Mouse (Mus musculus) adrenal gland, postnatal 10 days (tissue): ENCODE results near the gene Trp53bp2. TPM values are rescaled to one million over a fixed set of nuclear protein-coding genes. Genes with fewer than 3 reads are reported as not detected.
A peak's percentile ranks its signal among the peaks of the same experiment; 100 is the strongest.

Source experiments
- DNase-seq: peaks from one replicate; pipeline ENCODE4 v3.0.0; 2021; ENCODE audit warnings: mixed read lengths
- total RNA-seq, 2 experiments: library from RNA; stranded (reverse); gene quantifications; 2 replicates each; pipeline ENCODE4 v1.2.3; 2021

The Trp53bp2 gene
- total RNA-seq, 2 experiments from 2014 or later, result 21.2 to 21.9 TPM

DNA sequence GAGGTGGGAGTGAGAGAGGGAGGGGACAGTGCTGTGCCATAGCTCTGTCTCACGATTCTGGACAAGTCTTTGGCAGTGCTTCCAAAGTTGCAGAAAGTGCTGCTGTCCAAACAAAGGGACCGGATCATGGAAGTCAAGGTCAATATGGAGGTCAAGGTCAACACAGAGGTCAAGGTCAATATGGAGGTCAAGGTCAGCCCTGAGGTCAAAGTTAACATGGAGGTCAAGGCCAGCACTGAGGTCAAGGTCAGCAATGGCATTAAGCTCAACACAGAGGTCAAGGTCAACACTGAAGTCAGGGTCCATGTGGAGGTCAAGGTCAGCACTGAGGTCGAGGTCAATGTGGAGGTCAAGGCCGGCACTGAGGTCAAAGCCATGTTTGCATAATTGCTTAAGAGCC is 91.9 kb downstream of the Trp53bp2 start:
- DNase-seq, result no peak

DNA sequence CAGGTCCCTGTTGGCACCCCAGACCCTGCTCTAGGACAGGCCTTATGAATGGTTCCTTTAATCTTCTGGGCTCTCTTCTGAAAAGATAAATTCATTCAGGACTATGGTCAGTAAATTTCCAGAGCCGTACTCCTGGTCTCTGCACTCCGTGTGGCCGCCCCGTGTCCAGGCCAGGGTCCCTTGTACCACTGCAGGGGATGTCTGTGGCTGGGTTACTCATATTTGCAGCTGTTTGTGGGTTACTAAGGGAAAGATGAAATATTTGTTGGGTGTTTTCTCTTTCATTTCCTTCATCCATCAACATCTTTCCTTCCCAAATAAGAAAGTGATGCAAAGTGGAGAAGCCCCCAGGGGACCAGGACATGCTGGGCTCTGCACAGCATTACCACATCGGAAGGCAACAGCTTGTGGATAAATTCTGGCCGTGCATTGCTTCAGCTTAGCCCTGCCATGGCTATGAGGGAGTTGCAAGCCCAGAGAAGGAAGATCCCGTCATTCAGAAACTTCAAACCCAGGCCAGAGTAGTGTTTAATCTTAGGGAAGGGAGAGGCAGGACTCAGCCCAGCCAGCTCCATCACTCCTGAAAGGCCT is 92.9 kb downstream of the Trp53bp2 start:
- no peak for DNase-seq

DNA sequence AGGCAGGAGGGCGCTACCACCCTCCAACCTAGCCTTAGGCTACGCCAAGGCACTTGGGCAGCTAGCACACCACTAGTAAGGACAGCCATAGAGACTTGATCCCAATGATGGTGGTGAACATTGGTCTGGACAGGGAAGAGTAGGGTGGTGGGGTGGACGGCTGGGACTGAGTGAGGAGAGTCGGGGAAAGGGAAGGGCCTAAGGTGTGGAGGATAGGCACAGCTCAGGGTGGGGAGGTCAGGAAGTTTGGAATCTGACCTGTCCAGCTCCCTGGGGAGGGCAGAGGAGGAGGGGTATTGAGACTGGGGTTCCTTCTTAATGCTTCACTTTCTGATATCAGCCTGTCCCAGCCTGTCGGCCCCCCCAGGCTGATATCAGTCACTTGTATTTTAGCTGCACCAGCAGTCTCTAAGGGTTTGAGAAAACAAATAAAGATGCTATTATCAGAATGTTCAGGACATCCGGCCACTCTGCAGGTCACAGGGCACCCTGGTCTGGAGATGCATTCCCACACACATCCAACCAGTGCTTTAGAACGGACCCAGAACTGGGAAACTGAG is 93.6 kb downstream of the Trp53bp2 start:
- no peak for DNase-seq

DNA sequence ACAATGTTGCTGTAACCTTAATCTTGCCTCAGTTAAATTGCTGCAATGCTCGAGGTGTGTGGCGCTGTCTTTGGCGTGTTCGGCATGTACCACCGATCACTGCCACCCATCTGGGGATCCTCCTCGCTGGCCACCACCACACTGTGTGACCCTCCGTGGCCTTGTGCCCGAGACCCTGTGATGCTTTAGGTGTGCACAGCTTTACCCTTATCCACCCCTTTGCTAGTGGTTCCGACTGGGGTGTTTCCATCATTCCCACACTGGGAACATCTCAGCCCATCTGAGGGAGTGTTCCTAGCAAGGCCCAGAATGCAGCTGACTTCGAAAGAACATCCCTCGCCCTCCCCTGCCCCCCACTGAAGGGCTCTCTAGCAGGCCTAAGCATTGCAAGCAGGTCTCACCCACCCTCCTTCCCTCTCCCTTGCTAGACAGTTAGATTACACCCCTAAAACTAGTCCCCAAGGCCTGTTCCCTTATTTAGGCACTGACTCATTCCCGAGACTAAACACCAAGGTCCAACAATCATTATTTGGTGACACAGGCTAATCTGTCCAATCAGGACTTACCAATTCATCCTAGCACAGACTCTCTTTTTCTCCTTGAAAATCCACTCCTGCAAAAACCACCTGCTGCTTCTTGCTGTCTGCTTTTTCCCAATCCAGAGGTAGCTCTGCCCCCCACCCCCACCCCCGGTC is 94.4 kb downstream of the Trp53bp2 start:
- no peak for DNase-seq

DNA sequence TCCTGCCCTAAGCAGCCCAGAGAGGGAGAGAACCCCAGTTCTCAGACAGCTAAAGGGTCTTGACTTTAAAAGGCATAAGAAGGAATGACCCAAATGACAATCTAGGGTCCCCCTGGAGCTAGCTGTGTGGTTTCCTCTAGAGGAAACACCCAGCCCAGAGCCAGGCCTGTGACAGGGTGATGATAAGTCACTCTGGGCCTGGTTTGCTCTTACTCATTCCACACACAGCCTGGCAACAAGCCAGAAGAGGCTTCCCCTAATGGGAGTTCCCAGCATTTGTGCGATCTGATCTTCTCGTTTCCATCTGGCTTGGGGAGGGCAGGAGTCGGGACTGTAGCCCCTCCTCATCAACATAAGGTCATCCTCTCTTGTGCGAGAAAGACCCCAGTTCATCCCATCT is 95.3 kb downstream of the Trp53bp2 start:
- DNase-seq, result peak; percentile 81

DNA sequence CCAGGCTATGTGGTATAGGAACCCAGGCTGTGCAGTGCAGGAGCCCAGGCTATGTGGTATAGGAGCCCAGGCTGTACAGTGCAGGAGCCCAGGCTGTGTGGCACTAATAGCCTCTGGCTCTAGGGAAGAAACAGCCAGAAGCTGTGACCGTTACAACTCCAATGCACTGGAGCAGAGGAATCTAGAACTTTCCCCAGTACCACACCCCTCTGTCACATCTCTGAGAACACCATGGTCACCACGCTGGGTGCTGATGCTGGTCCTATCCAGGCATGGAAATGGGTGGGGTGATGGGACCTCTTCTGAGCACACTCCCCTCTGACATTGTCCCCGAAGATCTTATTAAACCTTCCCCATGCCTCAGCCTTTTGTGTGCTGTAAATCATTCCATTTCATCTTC is 96.3 kb downstream of the Trp53bp2 start:
- DNase-seq, result no peak

DNA sequence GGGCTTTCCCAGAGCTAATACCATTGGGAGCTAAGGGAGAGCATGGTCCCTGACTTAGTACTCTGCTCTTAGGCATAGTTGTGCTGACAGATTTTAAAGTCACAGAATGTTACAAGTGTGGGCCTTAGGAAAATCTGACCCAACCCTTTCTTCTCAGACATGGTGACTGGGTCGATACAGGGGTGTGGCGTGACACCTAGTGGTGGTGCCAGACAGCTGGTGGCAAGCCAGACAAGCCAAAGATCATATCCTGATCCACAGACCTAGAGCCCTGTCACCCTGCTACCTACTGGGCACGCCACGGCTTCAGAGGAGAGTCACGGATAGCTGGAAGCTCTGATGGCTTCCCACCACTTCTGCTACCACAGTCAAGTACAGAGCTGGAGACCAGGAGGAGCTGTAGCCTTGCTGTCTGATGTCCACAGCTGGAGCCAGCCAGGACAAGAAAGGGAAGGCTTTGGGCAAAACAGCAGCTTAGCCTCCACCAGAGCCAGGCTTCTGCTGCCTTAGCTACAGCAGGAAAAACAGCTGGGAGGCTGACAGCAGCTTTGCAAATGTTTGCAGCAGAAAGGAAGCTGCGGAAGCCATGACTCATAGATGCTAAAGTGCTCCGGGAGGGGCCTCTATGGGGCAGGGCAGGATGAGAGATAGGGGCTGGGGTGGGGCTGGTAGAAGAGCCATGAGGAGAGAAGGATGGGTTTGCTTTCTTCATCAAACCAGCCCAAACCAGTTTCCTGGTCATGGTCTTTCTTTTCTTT is 97.4 kb downstream of the Trp53bp2 start:
- DNase-seq, result peak; percentile 63

DNA sequence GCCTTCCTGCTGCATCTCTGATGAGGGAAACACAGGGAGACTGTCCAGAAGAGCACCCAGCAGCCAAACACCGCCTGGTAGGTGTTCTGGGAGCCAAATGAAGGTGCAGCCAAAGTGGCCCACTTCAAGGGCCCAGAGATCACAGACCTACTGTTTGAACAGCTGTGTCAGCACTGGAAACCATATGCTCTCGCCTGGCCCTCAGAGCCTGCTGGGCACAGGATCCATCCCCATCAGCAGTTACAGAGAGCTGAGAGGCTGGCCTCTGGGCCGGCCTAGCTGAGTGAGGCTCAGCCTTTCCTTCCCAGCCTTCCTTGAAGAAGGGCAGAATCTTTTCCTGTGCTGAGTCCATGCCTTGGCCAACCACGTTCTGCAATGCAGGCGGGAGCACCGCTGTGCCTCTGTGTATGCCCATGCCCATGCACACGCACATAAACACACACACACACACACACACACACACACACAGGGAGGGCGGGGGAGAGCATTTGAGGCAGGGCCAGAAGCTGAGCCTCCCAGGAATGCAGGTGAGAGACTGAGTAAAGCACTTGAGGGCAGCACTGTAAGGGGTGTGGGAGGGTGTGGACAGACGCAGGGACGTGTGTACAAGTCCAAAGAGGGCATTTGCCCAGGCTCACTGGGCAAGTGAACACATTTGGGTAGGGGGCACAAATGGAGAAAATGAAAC is 100.3 kb downstream of the Trp53bp2 start:
- no peak for DNase-seq

DNA sequence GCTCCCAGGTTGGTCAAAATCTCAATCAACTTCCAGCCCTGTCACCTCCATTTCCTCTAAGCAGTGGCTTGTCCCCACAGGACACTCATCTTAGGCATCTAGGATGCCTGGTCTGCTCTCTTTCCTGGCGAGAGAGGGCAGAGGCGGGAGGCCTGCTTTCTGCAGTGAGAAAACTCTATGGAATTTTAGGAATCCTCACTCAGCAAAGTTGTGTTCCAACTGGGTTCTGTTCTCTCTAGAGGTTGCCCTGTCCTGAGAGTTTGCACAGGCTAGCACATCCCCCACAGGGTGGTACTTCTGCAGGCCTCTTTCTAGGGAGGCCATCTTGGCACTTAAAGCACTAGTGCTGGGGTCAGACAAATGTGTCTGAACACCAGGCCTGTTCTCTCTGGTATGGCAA is 102.1 kb downstream of the Trp53bp2 start:
- no peak for DNase-seq

DNA sequence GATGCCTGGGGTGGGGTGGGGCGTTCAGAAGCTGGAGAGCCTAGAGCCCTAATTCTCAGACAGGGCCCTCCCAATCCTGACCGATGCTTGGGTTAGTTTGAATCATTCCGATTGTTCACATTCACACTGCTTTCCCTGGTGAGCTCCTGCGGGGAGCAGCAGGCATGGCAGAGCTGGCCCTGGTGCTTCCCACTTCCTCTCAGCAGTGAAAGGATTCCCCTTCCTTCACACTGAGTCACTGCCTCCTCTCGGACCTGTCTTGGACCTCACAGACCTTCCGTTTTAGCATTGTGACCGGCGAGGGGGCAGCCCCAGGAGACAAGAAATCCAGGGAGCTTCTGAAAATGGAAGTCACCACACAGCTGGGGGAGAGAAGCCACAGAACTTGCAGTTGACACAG is 102.8 kb downstream of the Trp53bp2 start:
- DNase-seq, result no peak

Other genes with a start within 250 kb of the Trp53bp2 start
- gene Vmn1r1, start 244.7 kb upstream of the Trp53bp2 start, total RNA-seq, result not detected
- gene Degs1, start 126.4 kb upstream of the Trp53bp2 start, total RNA-seq, result 10 to 100 TPM; 81.0 to 81.3 TPM
- 10 to 100 TPM; 28.9 to 33.9 TPM for gene Fbxo28, start 67.5 kb upstream of the Trp53bp2 start, total RNA-seq
- 10 to 100 TPM; 79.3 to 94.3 TPM for gene Capn2, start 108.4 kb downstream of the Trp53bp2 start, total RNA-seq
- not detected for gene Capn8, start 155.8 kb downstream of the Trp53bp2 start, total RNA-seq